Mouse (Mus musculus): ENCODE results near the gene Ltb4r2.

DNA sequence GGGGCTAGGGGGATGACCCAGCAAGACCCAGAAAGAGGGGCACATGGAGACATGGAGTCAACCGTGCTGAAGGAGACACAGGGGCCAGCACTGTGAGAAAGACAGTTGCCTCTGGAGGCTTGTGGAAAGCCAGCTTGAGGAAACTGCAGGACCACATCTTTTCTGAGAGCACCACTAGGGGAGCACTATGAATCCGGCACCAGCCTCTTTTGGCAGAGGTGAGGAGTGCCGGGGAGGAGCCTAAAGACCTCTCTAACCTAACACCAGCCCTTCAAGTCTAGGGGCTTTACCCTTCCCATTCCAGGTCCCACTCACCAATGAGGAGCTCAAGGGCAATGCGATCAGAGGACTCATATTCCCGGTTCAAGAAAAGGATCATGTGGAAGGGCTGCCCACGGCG, 49.4 kb upstream of the Ltb4r2 start:
- TF ChIP-seq POLR2A (IDR thresholded peaks at IDR 0.05; ENCODE audit: low read depth, low read length) (no peak), CTCF (IDR thresholded peaks at IDR 0.05; ENCODE audit: borderline replicate concordance, insufficient read depth, low read length) (no peak)

Data from embryonic fibroblast, embryonic 13.5 days (primary cell).